Mouse (Mus musculus) embryonic facial prominence, embryonic 13.5 days (tissue): ENCODE results near the gene Thegl. TPM values are rescaled to one million over a fixed set of nuclear protein-coding genes. Genes with fewer than 3 reads are reported as not detected.
"Not testable (repeated sequence)": the region's sequence is repeated elsewhere in the genome, so short reads cannot be mapped to it uniquely, and the experiment has no call there.

Experiments used
- ATAC-seq: fragments of 200-750 bp; cut with Nextera tagmentation; 2 replicates; pipeline ENCODE4 v1.8.0; 2017; ENCODE audit warnings: low read depth; ENCODE audit not compliant: insufficient number of reproducible peaks, insufficient read depth, low FRiP score, low TSS enrichment
- H3K27ac ChIP-seq: fragments of 300-500 bp; sonication (generic); 2 replicates; pipeline ENCODE4 v1.5.1; 2015; ENCODE audit warnings: moderate library complexity, mild to moderate bottlenecking, inconsistent platforms
- H3K27me3 ChIP-seq: fragments of 300-500 bp; sonication (generic); 2 replicates; pipeline ENCODE4 v1.6.1; 2015; ENCODE audit warnings: mild to moderate bottlenecking, inconsistent platforms
- H3K36me3 ChIP-seq: fragments of 300-500 bp; sonication (generic); 2 replicates; pipeline ENCODE4 v1.6.1; 2015; ENCODE audit warnings: mild to moderate bottlenecking, inconsistent platforms
- H3K4me1 ChIP-seq: fragments of 300-500 bp; sonication (generic); 2 replicates; pipeline ENCODE4 v1.6.1; 2015; ENCODE audit warnings: inconsistent platforms
- H3K4me2 ChIP-seq: fragments of 300-500 bp; sonication (generic); 2 replicates; pipeline ENCODE4 v1.6.1; 2015; ENCODE audit warnings: moderate library complexity, mild to moderate bottlenecking, inconsistent platforms
- H3K4me3 ChIP-seq: fragments of 300-500 bp; sonication (generic); 2 replicates; pipeline ENCODE4 v1.5.1; 2015; ENCODE audit warnings: mild to moderate bottlenecking, inconsistent platforms
- H3K9ac ChIP-seq: fragments of 300-500 bp; sonication (generic); 2 replicates; pipeline ENCODE4 v1.6.1; 2015; ENCODE audit warnings: mild to moderate bottlenecking, inconsistent platforms
- H3K9me3 ChIP-seq: fragments of 300-500 bp; sonication (generic); 2 replicates; pipeline ENCODE4 v1.6.1; 2016; ENCODE audit warnings: inconsistent platforms
- WGBS: fragments of 180-500 bp; shearing (Covaris S2); methylation state at CpG from one replicate; pipeline ENCODE4 v1.1.7; 2015; ENCODE audit warnings: mixed read lengths; 5-methylcytosine and 5-hydroxymethylcytosine counted together
- polyA plus RNA-seq: library from polyadenylated mRNA; unstranded; fragments of >200 nt; fragmentation: Nextera tagmentation; extraction: Ambion mirVana; gene quantifications from 2 replicates; pipeline ENCODE4 v1.2.1, GENCODE M21; 2015

Gene Thegl
- polyA plus RNA-seq = 0.11 and 0.41 TPM in 2 replicates

- H3K27ac ChIP-seq = no peak within 1 kb of the TSS
- H3K4me3 ChIP-seq = peak within 1 kb of the TSS; percentile 59
- H3K9ac ChIP-seq = peak within 1 kb of the TSS; percentile 63
- no peaks in the 10 kb centered on the region for H3K9me3 ChIP-seq
- peak within 1 kb of the TSS; percentile 86 for H3K4me2 ChIP-seq
- ATAC-seq = peak; percentile 90
- H3K27me3 ChIP-seq = peaks cover 6% of the 10 kb centered on the region
- no peaks in the 10 kb centered on the region for H3K36me3 ChIP-seq
- H3K4me1 ChIP-seq = no peaks in the 10 kb centered on the region
- WGBS = 13% methylated on average over 57 of the region's 57 CpGs
Measured at GRCm38 (mm10) chr5:77015544-77016482, at the start of gene Thegl. Gene Thegl, plus strand, starts transcription at chr5:77016023.

- H3K4me2 ChIP-seq = no peak overlapping the region
- 78% methylated on average over 5 of the region's 5 CpGs for whole genome bisulfite sequencing
- no peaks in the 10 kb centered on the region for H3K27me3 ChIP-seq
- H3K27ac ChIP-seq = no peak overlapping the region
- H3K4me3 ChIP-seq = no peak overlapping the region
- ATAC-seq = no peak
- no peak overlapping the region for H3K9ac ChIP-seq
- H3K4me1 ChIP-seq = peaks cover 10% of the 10 kb centered on the region
- H3K36me3 ChIP-seq = peaks cover 53% of the 10 kb centered on the region
- H3K9me3 ChIP-seq = no peaks in the 10 kb centered on the region
Measured at GRCm38 (mm10) chr5:76969250-76969649, 46.6 kb upstream of the Thegl start.

GRCm38 (mm10) chr5:76971115-76971514, 44.7 kb upstream of the Thegl start:
- ATAC-seq, H3K9me3 ChIP-seq, H3K27me3 ChIP-seq, H3K4me2 ChIP-seq, H3K4me3 ChIP-seq, H3K9ac ChIP-seq, H3K27ac ChIP-seq: not testable (repeated sequence)
- Histone ChIP-seq H3K4me1 (peaks cover 18% of the 10 kb centered on the region), H3K36me3 (peaks cover 39% of the 10 kb centered on the region)
- WGBS = 90% methylated on average over 1 of the region's 1 CpGs

- Histone ChIP-seq H3K9me3 (no peaks in the 10 kb centered on the region), H3K9ac (peak overlapping the region; percentile 88), H3K36me3 (peaks cover 35% of the 10 kb centered on the region), H3K27ac (no peak overlapping the region), H3K4me3 (peak overlapping the region; percentile 86), H3K4me1 (peaks cover 21% of the 10 kb centered on the region), H3K4me2 (peak overlapping the region; percentile 89), H3K27me3 (no peaks in the 10 kb centered on the region)
- ATAC-seq = no peak
- WGBS = 76% methylated on average over 3 of the region's 3 CpGs
Measured at GRCm38 (mm10) chr5:76973488-76973887, 42.3 kb upstream of the Thegl start.

- Histone ChIP-seq H3K27me3 (no peaks in the 10 kb centered on the region), H3K36me3 (peaks cover 32% of the 10 kb centered on the region), H3K4me1 (peaks cover 21% of the 10 kb centered on the region), H3K4me2 (peak overlapping the region; percentile 89), H3K9me3 (no peaks in the 10 kb centered on the region), H3K9ac (peak overlapping the region; percentile 88), H3K27ac (peak overlapping the region; percentile 91; the same call in 1 of the 2 replicates), H3K4me3 (peak overlapping the region; percentile 86)
- WGBS = 4% methylated on average over 17 of the region's 17 CpGs
- ATAC-seq = 0 out of 2 replicates have a peak, but pooled peaks have one; percentile 13
Measured at GRCm38 (mm10) chr5:76974207-76974553, 41.6 kb upstream of the Thegl start.

- peak within 1 kb of the TSS; percentile 91 for H3K27ac ChIP-seq
- H3K27me3 ChIP-seq = no peaks in the 10 kb centered on the region
- no peaks in the 10 kb centered on the region for H3K9me3 ChIP-seq
- H3K9ac ChIP-seq = peak within 1 kb of the TSS; percentile 88
- peak within 1 kb of the TSS; percentile 86 for H3K4me3 ChIP-seq
- peak within 1 kb of the TSS; percentile 89 for H3K4me2 ChIP-seq
- peak; percentile 91 for ATAC-seq
- H3K36me3 ChIP-seq = peaks cover 32% of the 10 kb centered on the region
- under 1% methylated on average over 60 of the region's 60 CpGs for WGBS
- peaks cover 21% of the 10 kb centered on the region for H3K4me1 ChIP-seq
Measured at GRCm38 (mm10) chr5:76974554-76975285, 41.1 kb upstream of the Thegl start, which contains the start of gene Srp72. Gene Srp72, plus strand, starts transcription at chr5:76974683.

- H3K4me1 ChIP-seq = peaks cover 21% of the 10 kb centered on the region
- H3K9me3 ChIP-seq = no peaks in the 10 kb centered on the region
- 82% methylated on average over 8 of the region's 8 CpGs for WGBS
- no peak for ATAC-seq
- H3K4me2 ChIP-seq = peak overlapping the region; percentile 89
- peak overlapping the region; percentile 88 for H3K9ac ChIP-seq
- no peaks in the 10 kb centered on the region for H3K27me3 ChIP-seq
- H3K4me3 ChIP-seq = peak overlapping the region; percentile 86
- no peak overlapping the region for H3K27ac ChIP-seq
- H3K36me3 ChIP-seq = peaks cover 32% of the 10 kb centered on the region
Measured at GRCm38 (mm10) chr5:76975736-76976135, 40.1 kb upstream of the Thegl start.

- no peak for ATAC-seq
- H3K4me3 ChIP-seq = no peak overlapping the region
- H3K36me3 ChIP-seq = peaks cover 79% of the 10 kb centered on the region
- H3K4me1 ChIP-seq = no peaks in the 10 kb centered on the region
- no peak overlapping the region for H3K9ac ChIP-seq
- H3K9me3 ChIP-seq = no peaks in the 10 kb centered on the region
- WGBS = 93% methylated on average over 11 of the region's 11 CpGs
- no peaks in the 10 kb centered on the region for H3K27me3 ChIP-seq
- no peak overlapping the region for H3K4me2 ChIP-seq
- no peak overlapping the region for H3K27ac ChIP-seq
Measured at GRCm38 (mm10) chr5:76984015-76984414, 31.8 kb upstream of the Thegl start.

GRCm38 (mm10) chr5:76990789-76991188, 25.0 kb upstream of the Thegl start:
- Histone ChIP-seq H3K36me3 (peaks cover 87% of the 10 kb centered on the region), H3K27ac (no peak overlapping the region), H3K9ac (no peak overlapping the region), H3K4me1 (no peaks in the 10 kb centered on the region), H3K4me3 (no peak overlapping the region), H3K27me3 (no peaks in the 10 kb centered on the region), H3K4me2 (no peak overlapping the region), H3K9me3 (peaks cover 2% of the 10 kb centered on the region; the same call in 1 of the 2 replicates)
- no peak for ATAC-seq
- WGBS = 97% methylated on average over 3 of the region's 3 CpGs

- H3K4me1 ChIP-seq = no peaks in the 10 kb centered on the region
- H3K27ac ChIP-seq = no peak overlapping the region
- 96% methylated on average over 5 of the region's 5 CpGs for WGBS
- H3K4me3 ChIP-seq = no peak overlapping the region
- 0 out of 2 replicates have a peak, but pooled peaks have one; percentile 59 for ATAC-seq
- H3K4me2 ChIP-seq = no peak overlapping the region
- H3K27me3 ChIP-seq = no peaks in the 10 kb centered on the region
- peaks cover 2% of the 10 kb centered on the region; the same call in 1 of the 2 replicates for H3K9me3 ChIP-seq
- H3K36me3 ChIP-seq = peaks cover 91% of the 10 kb centered on the region
- no peak overlapping the region for H3K9ac ChIP-seq
Measured at GRCm38 (mm10) chr5:76993174-76993814, 22.5 kb upstream of the Thegl start.

- no peaks in the 10 kb centered on the region for H3K9me3 ChIP-seq
- H3K27ac ChIP-seq = no peak overlapping the region
- 49% methylated on average over 5 of the region's 5 CpGs for WGBS
- peaks cover 75% of the 10 kb centered on the region for H3K36me3 ChIP-seq
- no peak overlapping the region for H3K4me3 ChIP-seq
- no peak overlapping the region for H3K4me2 ChIP-seq
- H3K27me3 ChIP-seq = no peaks in the 10 kb centered on the region
- ATAC-seq = no peak
- no peaks in the 10 kb centered on the region for H3K4me1 ChIP-seq
- H3K9ac ChIP-seq = no peak overlapping the region
Measured at GRCm38 (mm10) chr5:76998416-76998815, 17.4 kb upstream of the Thegl start.
